Mouse (Mus musculus) liver, embryonic 16.5 days (tissue): ENCODE results near the gene A230050P20Rik. TPM values are rescaled to one million over a fixed set of nuclear protein-coding genes. Genes with fewer than 3 reads are reported as not detected.

Experiments used
- ATAC-seq: fragments of 200-750 bp; cut with Nextera tagmentation; 2 replicates; pipeline ENCODE4 v1.8.0; 2017; ENCODE audit warnings: low read depth, mild to moderate bottlenecking, moderate number of reproducible peaks, moderate library complexity
- H3K27ac ChIP-seq: fragments of 300-500 bp; sonication (generic); 2 replicates; pipeline ENCODE4 v1.5.1; 2014; ENCODE audit warnings: mild to moderate bottlenecking, low read length
- H3K27me3 ChIP-seq: fragments of 300-500 bp; sonication (generic); 2 replicates; pipeline ENCODE4 v1.6.1; 2014; ENCODE audit warnings: low read depth, low read length, mixed read lengths; ENCODE audit not compliant: control insufficient read depth, insufficient read depth
- H3K36me3 ChIP-seq: fragments of 300-500 bp; sonication (generic); 2 replicates; pipeline ENCODE4 v1.6.1; 2014; ENCODE audit warnings: mild to moderate bottlenecking; ENCODE audit not compliant: control insufficient read depth, insufficient read depth
- H3K4me1 ChIP-seq: fragments of 300-500 bp; sonication (generic); 2 replicates; pipeline ENCODE4 v1.6.1; 2014; ENCODE audit warnings: low read depth, low read length, mixed read lengths; ENCODE audit not compliant: control insufficient read depth
- H3K4me2 ChIP-seq: fragments of 300-500 bp; sonication (generic); 2 replicates; pipeline ENCODE4 v1.6.1; 2014; ENCODE audit warnings: low read depth, low read length, mixed read lengths
- H3K4me3 ChIP-seq: fragments of 300-500 bp; sonication (generic); 2 replicates; pipeline ENCODE4 v1.5.1; 2014; ENCODE audit warnings: low read depth, mild to moderate bottlenecking, low read length
- H3K9ac ChIP-seq: fragments of 300-500 bp; sonication (generic); 2 replicates; pipeline ENCODE4 v1.6.1; 2014; ENCODE audit warnings: low read depth, low read length
- H3K9me3 ChIP-seq: fragments of 300-500 bp; sonication (generic); replicated peaks from 2 replicates; pipeline ENCODE4 v1.6.1; 2016; ENCODE audit warnings: low read length; ENCODE audit not compliant: control insufficient read depth
- WGBS: fragments of 180-500 bp; shearing (Covaris S2); extraction: QIAGEN DNeasy Blood & Tissue Kit; methylation state at CpG from one replicate; pipeline ENCODE4 v1.1.7; 2014; ENCODE audit not compliant: insufficient replicate concordance; 5-methylcytosine and 5-hydroxymethylcytosine counted together
- polyA plus RNA-seq: library from polyadenylated mRNA; unstranded; fragments of >200 nt; fragmentation: Nextera tagmentation; extraction: Ambion mirVana; gene quantifications from 2 replicates; pipeline ENCODE4 v1.2.1, GENCODE M21; 2015

The A230050P20Rik gene
- polyA plus RNA-seq, 1 experiment from 2014 or later: 6.7 TPM

DNA sequence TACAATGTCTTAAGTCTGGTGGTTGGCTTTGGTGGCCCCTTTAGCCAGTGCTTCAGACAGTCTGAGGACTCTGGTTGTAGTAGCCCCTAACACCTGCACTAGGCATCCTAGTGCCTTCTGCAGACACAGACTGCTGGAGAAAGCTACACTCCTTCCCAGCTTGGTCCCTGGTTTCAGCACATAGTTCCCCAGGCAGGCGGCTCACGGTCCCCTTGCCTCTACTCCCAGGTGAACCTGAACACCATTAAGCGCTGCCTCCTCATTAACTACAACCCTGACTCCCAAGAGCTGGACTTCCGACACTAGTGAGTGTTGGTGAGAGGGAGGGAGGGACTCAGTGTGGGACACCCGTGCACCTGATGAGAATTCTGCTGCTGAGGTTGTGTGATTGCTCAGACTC lies 22.0 kb downstream of the A230050P20Rik start:
- peak overlapping the region; percentile 39 for H3K27ac ChIP-seq
- 86% methylated on average over 5 of the region's 5 CpGs for WGBS
- H3K4me2 ChIP-seq: 0 out of 2 replicates have a peak overlapping the region, but pooled peaks have one; percentile 92
- ATAC-seq: no peak
- peaks cover 24% of the 10 kb centered on the region for H3K4me1 ChIP-seq
- H3K9me3 ChIP-seq: no peaks in the 10 kb centered on the region
- H3K27me3 ChIP-seq: no peaks in the 10 kb centered on the region
- no peak overlapping the region for H3K4me3 ChIP-seq
- peaks cover 56% of the 10 kb centered on the region for H3K36me3 ChIP-seq
- no peak overlapping the region for H3K9ac ChIP-seq

DNA sequence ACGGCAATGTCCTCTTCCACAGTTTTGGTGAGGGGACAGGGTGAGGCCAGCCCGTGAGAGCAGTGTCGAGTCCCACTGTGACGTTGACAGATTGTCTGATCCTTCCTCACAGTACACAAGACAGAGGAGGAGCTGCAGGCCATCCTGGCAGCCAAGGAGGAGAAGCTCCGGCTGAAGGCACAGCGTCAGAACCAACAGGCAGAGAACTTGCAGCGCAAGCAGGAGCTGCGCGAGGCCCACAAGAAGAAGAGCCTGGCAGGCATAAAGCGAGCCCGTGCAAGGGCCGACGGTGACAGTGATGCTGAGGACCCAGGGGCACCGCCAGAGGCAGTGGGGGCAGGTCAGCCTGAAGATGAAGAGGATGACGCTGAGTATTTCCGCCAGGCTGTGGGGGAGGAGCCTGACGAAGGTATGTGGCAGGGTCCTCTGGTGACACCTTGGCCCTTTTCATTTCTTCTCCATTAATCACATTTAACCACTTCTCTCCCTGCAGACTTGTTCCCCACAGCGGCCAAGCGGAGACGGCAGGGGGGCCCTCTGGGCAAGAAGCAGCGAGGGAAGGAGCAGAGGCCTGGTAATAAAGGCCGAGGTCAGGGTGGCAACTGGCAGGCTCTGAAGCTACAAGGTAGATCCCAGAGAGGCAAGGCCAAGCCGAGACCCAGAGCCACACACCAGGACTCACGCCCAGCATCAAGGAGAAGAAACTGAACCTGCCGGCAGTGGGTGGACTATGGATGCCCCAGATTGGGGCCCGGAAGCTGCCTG lies 23.1 kb downstream of the A230050P20Rik start:
- H3K27me3 ChIP-seq: no peaks in the 10 kb centered on the region
- no peak overlapping the region for H3K4me3 ChIP-seq
- H3K9ac ChIP-seq: no peak overlapping the region
- no peaks in the 10 kb centered on the region for H3K9me3 ChIP-seq
- no peak overlapping the region for H3K27ac ChIP-seq
- ATAC-seq: no peak
- peaks cover 24% of the 10 kb centered on the region for H3K4me1 ChIP-seq
- WGBS: 78% methylated on average over 26 of the region's 26 CpGs
- peaks cover 66% of the 10 kb centered on the region for H3K36me3 ChIP-seq
- no peak overlapping the region for H3K4me2 ChIP-seq

DNA sequence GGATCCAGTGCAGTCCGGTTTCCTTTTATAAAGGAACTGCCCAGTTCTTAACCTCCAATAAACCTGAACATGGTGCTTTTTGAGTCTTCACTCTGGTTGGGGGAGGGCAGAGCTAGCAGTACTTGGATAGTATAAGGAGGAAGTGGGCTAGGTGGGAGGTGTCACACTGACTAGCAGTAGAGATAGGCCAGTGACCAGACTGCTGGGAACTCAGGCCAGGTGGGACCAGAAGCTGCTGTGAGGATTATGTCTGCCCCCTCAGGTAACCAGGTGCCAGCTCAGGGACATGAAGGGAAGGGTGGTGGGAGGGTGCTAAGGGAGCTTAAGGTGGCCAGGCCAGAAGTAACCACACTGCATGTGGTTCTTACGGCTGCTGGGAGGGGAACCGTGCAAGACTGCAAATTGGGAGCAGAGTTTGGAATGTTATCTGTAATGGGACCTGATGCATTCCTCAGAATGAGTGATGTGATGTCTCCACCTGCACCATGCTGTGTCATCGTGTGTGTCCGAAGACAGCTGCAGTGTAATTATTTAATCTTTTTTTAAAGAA lies 23.7 kb downstream of the A230050P20Rik start:
- no peak overlapping the region for H3K27ac ChIP-seq
- peaks cover 29% of the 10 kb centered on the region for H3K4me1 ChIP-seq
- no peaks in the 10 kb centered on the region for H3K9me3 ChIP-seq
- no peak overlapping the region for H3K4me3 ChIP-seq
- WGBS: 54% methylated on average over 5 of the region's 5 CpGs
- peaks cover 66% of the 10 kb centered on the region for H3K36me3 ChIP-seq
- no peaks in the 10 kb centered on the region for H3K27me3 ChIP-seq
- H3K4me2 ChIP-seq: no peak overlapping the region
- ATAC-seq: no peak
- H3K9ac ChIP-seq: no peak overlapping the region

DNA sequence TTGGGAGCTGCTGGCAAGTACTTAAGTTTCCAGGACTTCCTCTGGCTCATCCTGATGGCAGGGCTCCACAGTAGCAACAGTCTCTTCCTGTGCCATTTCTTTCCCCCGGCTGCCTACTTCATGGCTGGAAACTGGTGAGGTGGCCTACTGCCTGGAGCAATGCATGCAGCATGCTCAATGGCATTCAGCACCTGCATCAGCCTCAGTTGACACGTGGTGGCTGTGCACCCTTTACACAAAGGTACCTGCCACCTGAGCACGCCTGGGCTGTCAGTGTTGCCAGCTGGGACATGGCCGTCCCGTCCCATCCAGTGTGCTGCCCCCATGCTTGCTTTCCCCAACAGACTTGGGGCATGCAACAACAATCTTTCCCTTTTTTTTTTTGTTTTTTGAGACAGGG lies 24.6 kb downstream of the A230050P20Rik start:
- no peak overlapping the region for H3K4me2 ChIP-seq
- H3K27ac ChIP-seq: no peak overlapping the region
- peaks cover 33% of the 10 kb centered on the region for H3K4me1 ChIP-seq
- H3K9ac ChIP-seq: no peak overlapping the region
- peaks cover 66% of the 10 kb centered on the region for H3K36me3 ChIP-seq
- H3K9me3 ChIP-seq: no peaks in the 10 kb centered on the region
- H3K27me3 ChIP-seq: no peaks in the 10 kb centered on the region
- ATAC-seq: no peak
- H3K4me3 ChIP-seq: no peak overlapping the region
- WGBS: 52% methylated on average over 5 of the region's 5 CpGs

DNA sequence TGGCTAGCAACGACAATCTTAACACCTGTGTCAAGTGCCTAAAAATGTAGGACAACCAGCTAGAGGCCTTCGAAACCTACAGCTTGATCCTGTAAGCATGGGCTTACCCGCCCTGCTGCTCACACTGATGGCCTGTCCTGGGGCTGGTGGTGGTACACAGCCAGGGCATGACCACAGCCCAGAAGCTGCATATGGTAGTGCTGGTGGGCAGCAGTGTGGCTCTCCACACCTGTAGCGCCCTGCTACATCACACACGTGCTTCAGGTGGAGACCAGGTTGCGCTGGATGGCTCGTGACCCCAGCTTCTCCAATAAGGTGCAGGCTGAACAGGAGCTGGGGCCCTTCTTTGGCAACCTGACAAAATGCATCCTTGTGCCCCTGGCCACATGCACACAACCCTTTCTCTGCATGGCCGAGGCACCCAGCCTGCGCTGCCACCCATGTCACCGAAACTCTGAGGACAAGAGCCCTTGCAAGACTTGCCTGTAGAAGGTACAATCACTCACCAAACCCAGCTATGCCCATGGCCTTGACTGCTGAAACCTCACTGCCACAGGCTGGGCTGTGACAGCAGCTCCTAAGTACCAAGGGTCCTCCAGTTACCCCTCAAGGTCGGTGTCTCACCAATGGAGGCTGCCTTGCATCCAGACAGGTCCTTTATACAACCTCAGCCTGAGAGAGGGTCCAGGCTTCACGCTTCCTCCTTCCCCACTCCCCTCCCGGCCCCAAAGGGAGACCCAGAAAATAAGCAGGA lies 25.3 kb downstream of the A230050P20Rik start:
- Histone ChIP-seq H3K9me3 (no peaks in the 10 kb centered on the region), H3K36me3 (peaks cover 66% of the 10 kb centered on the region), H3K27ac (no peak overlapping the region), H3K9ac (no peak overlapping the region), H3K4me1 (peaks cover 31% of the 10 kb centered on the region), H3K4me2 (no peak overlapping the region), H3K27me3 (no peaks in the 10 kb centered on the region), H3K4me3 (no peak overlapping the region)
- ATAC-seq: no peak
- WGBS: 77% methylated on average over 13 of the region's 13 CpGs

DNA sequence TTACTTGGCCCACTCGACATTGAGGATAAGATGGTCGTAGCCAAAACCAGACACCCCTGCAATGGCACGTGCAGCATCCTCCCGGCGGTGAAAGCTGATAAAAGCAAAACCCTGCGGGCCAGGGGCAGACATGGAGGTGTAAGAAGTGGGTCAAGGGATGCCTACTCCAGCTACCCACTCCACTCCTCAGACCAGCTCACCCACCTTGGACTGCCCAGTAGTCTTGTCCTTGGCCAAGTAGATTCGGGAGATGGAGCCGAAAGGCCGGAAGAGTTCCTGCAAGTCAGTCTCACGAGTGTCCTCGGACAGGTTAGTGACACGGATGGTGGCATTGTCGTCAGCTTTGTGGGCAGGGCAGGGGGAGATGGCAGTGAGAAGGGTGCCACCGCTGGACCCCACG lies 26.2 kb downstream of the A230050P20Rik start:
- Histone ChIP-seq H3K27me3 (no peaks in the 10 kb centered on the region), H3K36me3 (peaks cover 65% of the 10 kb centered on the region), H3K27ac (no peak overlapping the region), H3K4me2 (no peak overlapping the region), H3K9ac (no peak overlapping the region), H3K4me1 (peaks cover 26% of the 10 kb centered on the region), H3K4me3 (no peak overlapping the region), H3K9me3 (no peaks in the 10 kb centered on the region)
- no peak for ATAC-seq
- 82% methylated on average over 15 of the region's 15 CpGs for WGBS

DNA sequence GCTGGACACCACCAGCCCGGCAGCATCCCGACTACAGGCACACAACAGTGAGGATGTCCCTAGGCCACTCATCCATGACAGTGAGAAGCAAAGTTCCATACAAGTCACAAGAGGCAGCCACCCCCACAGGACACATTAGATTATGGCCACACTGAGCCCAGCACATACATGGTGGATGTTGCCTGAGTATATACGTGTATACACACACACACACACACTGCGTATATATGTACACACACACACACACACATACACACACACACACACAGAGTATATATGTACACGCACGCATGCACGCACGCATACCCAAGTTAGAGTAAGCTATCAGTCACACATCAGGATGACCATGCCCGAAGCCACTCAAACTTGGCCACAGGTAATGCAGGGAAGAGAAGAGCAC lies 26.9 kb downstream of the A230050P20Rik start:
- no peaks in the 10 kb centered on the region for H3K9me3 ChIP-seq
- no peak overlapping the region for H3K4me2 ChIP-seq
- H3K27ac ChIP-seq: no peak overlapping the region
- no peak overlapping the region for H3K9ac ChIP-seq
- no peaks in the 10 kb centered on the region for H3K27me3 ChIP-seq
- peaks cover 58% of the 10 kb centered on the region for H3K36me3 ChIP-seq
- WGBS: 83% methylated on average over 9 of the region's 9 CpGs
- no peak for ATAC-seq
- peaks cover 18% of the 10 kb centered on the region for H3K4me1 ChIP-seq
- no peak overlapping the region for H3K4me3 ChIP-seq

DNA sequence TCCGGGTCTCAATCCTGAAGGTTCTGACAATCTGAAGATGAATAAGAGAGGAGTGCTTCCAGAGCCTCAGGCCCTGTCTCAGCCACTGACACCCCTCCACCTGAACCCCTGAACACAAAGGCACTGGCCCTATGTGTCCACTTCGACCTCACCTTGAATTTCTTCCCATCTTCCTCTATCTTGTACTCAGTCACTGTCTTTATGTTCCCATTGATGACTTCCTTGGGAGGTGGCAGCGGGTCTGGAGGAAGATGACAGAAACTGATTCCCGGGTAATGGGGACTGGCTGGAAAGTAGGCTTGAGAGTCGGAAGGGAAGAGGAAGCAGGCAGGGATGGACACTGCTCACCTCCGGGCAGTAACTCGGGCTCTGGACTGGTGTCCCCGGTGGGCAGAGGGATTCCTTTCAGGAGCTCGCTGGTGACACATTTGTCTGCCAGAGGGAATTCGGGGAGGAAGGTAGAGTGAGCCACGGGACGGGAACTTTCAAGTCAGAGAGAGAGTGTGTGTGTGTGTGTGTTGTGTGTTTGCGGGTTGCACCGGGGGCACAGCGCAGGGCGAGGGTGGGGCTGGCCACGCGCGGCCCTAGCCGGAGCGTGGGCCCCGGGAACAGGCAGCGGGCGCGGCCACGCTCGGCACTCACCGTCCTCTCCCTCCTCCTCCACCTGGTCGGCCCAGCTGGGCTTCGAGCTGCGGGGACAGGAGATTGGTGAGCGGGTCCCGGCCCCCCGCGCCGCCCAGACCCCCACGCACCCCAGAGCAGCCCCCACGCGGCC lies 29.5 kb downstream of the A230050P20Rik start:
- Histone ChIP-seq H3K36me3 (peaks cover 35% of the 10 kb centered on the region), H3K4me3 (peak overlapping the region; percentile 95), H3K27ac (peak overlapping the region; percentile 81), H3K9ac (peak overlapping the region; percentile 93), H3K4me2 (peak overlapping the region; percentile 95), H3K4me1 (peaks cover 27% of the 10 kb centered on the region), H3K27me3 (no peaks in the 10 kb centered on the region), H3K9me3 (no peaks in the 10 kb centered on the region)
- ATAC-seq: peak; percentile 67
- WGBS: 3% methylated on average over 27 of the region's 39 CpGs
